Mouse (Mus musculus): ENCODE data around the gene Ptrh2.

GRCm38 (mm10) chr11:86668169-86668568 is 15.6 kb upstream of the Ptrh2 start:
- TF ChIP-seq CTCF (IDR thresholded peaks at IDR 0.05; ENCODE audit: low read depth) = no peak
- no peak for TF ChIP-seq EP300 (IDR thresholded peaks at IDR 0.05; ENCODE audit: low read depth)
